Mouse (Mus musculus) retina, adult 2 months (tissue): ENCODE results near the gene Hist1h3e.
"Not testable (repeated sequence)": the region's sequence is repeated elsewhere in the genome, so short reads cannot be mapped to it uniquely, and the experiment has no call there.

Experiments used
- DNase-seq: peaks from one replicate; pipeline ENCODE4 v3.0.0-alpha.2; 2012; ENCODE audit warnings: low read depth, low spot score

The Hist1h3e gene

GRCm38 (mm10) chr13:23561883-23562659, at the start of gene Hist1h3e:
Hist1h3e (minus strand) TSS chr13:23562369.
- peak; percentile 91 for DNase-seq

- no peak for DNase-seq
Measured at GRCm38 (mm10) chr13:23611638-23612037, 49.5 kb upstream of the Hist1h3e start.

GRCm38 (mm10) chr13:23610393-23610792, 48.2 kb upstream of the Hist1h3e start:
- no peak for DNase-seq

GRCm38 (mm10) chr13:23609844-23610243, 47.7 kb upstream of the Hist1h3e start:
- DNase-seq, result no peak

- DNase-seq, result no peak
Measured at GRCm38 (mm10) chr13:23609209-23609608, 47.0 kb upstream of the Hist1h3e start.

- DNase-seq, result no peak
Measured at GRCm38 (mm10) chr13:23605052-23605451, 42.9 kb upstream of the Hist1h3e start.

GRCm38 (mm10) chr13:23604452-23604851, 42.3 kb upstream of the Hist1h3e start:
- DNase-seq, result no peak

- DNase-seq, result no peak
Measured at GRCm38 (mm10) chr13:23603182-23603699, 41.1 kb upstream of the Hist1h3e start.

GRCm38 (mm10) chr13:23597957-23598356, 35.8 kb upstream of the Hist1h3e start:
- DNase-seq, result peak; percentile 54

- no peak for DNase-seq
Measured at GRCm38 (mm10) chr13:23595622-23596372, 33.6 kb upstream of the Hist1h3e start.

- DNase-seq, result no peak
Measured at GRCm38 (mm10) chr13:23595185-23595584, 33.0 kb upstream of the Hist1h3e start.

- DNase-seq, result no peak
Measured at GRCm38 (mm10) chr13:23593051-23593770, 31.0 kb upstream of the Hist1h3e start.

GRCm38 (mm10) chr13:23592614-23593013, 30.4 kb upstream of the Hist1h3e start:
- DNase-seq, result no peak

GRCm38 (mm10) chr13:23591886-23592285, 29.7 kb upstream of the Hist1h3e start:
- not testable (repeated sequence) for DNase-seq

GRCm38 (mm10) chr13:23591206-23591605, 29.0 kb upstream of the Hist1h3e start:
- no peak for DNase-seq

- no peak for DNase-seq
Measured at GRCm38 (mm10) chr13:23586940-23587225, 24.7 kb upstream of the Hist1h3e start.

GRCm38 (mm10) chr13:23586099-23586939, 24.1 kb upstream of the Hist1h3e start:
- no peak for DNase-seq

- peak; percentile 83 for DNase-seq
Measured at GRCm38 (mm10) chr13:23585442-23586098, 23.4 kb upstream of the Hist1h3e start.

GRCm38 (mm10) chr13:23585029-23585441, 22.9 kb upstream of the Hist1h3e start:
- DNase-seq, result peak; percentile 40

- no peak for DNase-seq
Measured at GRCm38 (mm10) chr13:23584331-23584730, 22.2 kb upstream of the Hist1h3e start.
